Mouse (Mus musculus): ENCODE measurements around the gene Mta1.

The Mta1 gene

GRCm38 (mm10) chr12:113098530-113099151, 563 bp downstream of the Mta1 start:
- DNase-seq = peak; percentile 45

- DNase-seq = no peak
These were observed 1.6 kb downstream of the Mta1 start for GRCm38 (mm10) chr12:113099470-113100237.

- peak; percentile 34 for DNase-seq
These were observed 2.5 kb downstream of the Mta1 start for GRCm38 (mm10) chr12:113100448-113101076.

GRCm38 (mm10) chr12:113101251-113101960, 3.3 kb downstream of the Mta1 start:
- DNase-seq = no peak

- DNase-seq = peak; percentile 67
These were observed 4.4 kb downstream of the Mta1 start for GRCm38 (mm10) chr12:113102461-113102860.

GRCm38 (mm10) chr12:113103846-113104451, 5.9 kb downstream of the Mta1 start:
- peak; percentile 31 for DNase-seq

- no peak for DNase-seq
These were observed 8.3 kb downstream of the Mta1 start for GRCm38 (mm10) chr12:113106386-113106785.

GRCm38 (mm10) chr12:113107431-113108124, 9.5 kb downstream of the Mta1 start:
- no peak for DNase-seq

GRCm38 (mm10) chr12:113108528-113109283, 10.6 kb downstream of the Mta1 start:
- DNase-seq = no peak

- DNase-seq = no peak
These were observed 11.7 kb downstream of the Mta1 start for GRCm38 (mm10) chr12:113109801-113110200.

- DNase-seq = no peak
These were observed 16.1 kb downstream of the Mta1 start for GRCm38 (mm10) chr12:113114141-113114540.

- DNase-seq = no peak
These were observed 16.9 kb downstream of the Mta1 start for GRCm38 (mm10) chr12:113114856-113115538.

GRCm38 (mm10) chr12:113119516-113120410, 21.7 kb downstream of the Mta1 start:
- peak; percentile 81 for DNase-seq

- no peak for DNase-seq
These were observed 26.6 kb downstream of the Mta1 start for GRCm38 (mm10) chr12:113124726-113125125.

- DNase-seq = no peak
These were observed 32.7 kb downstream of the Mta1 start for GRCm38 (mm10) chr12:113130732-113131131.

GRCm38 (mm10) chr12:113131601-113132000, 33.5 kb downstream of the Mta1 start:
- no peak for DNase-seq

GRCm38 (mm10) chr12:113132567-113132966, 34.5 kb downstream of the Mta1 start:
- peak; percentile 56 for DNase-seq

- DNase-seq = no peak
These were observed 35.2 kb downstream of the Mta1 start for GRCm38 (mm10) chr12:113133260-113133659.

GRCm38 (mm10) chr12:113133861-113134403, 35.9 kb downstream of the Mta1 start:
- no peak for DNase-seq

All from kidney, postnatal 14 days (tissue).